Mouse (Mus musculus) kidney, adult 2 months (tissue): ENCODE results near the gene Mllt3.

Source experiments
- CTCF ChIP-seq: fragments of 200-500 bp; conservative IDR thresholded peaks from 2 replicates; pipeline ENCODE4 v1.5.1; 2011; ENCODE audit warnings: low read depth, mild to moderate bottlenecking, control low read depth, low read length, moderate library complexity, mixed read lengths; ENCODE audit not compliant: insufficient read depth, insufficient read length
- POLR2A ChIP-seq: fragments of 200-500 bp; IDR thresholded peaks from one replicate; pipeline ENCODE4 v1.6.1; 2011; ENCODE audit warnings: low read depth, low read length, control low read depth

- TF ChIP-seq CTCF (no peak), POLR2A (no peak)
These were observed 183.1 kb downstream of the Mllt3 start for GRCm38 (mm10) chr4:87850051-87850450.
